Mouse (Mus musculus) hindbrain, embryonic 16.5 days (tissue): ENCODE measurements at regions not wholly inside any gene's neighbourhood (a gene's known extent, or its start where the extent isn't known, plus 50 kb on each side); places are given as distances from the start of the nearest gene placed in this dataset.

Source experiments
- ATAC-seq: fragments of 200-750 bp; cut with Nextera tagmentation; 2 replicates; pipeline ENCODE4 v1.8.0; 2017; ENCODE audit warnings: moderate TSS enrichment, moderate library complexity
- H3K27ac ChIP-seq: fragments of 300-500 bp; sonication (generic); 2 replicates; pipeline ENCODE4 v1.5.1; 2014; ENCODE audit warnings: low read depth, mild to moderate bottlenecking, control low read depth, low read length, moderate library complexity
- H3K27me3 ChIP-seq: fragments of 300-500 bp; sonication (generic); replicated peaks from 2 replicates; pipeline ENCODE4 v1.6.1; 2014; ENCODE audit warnings: low read length; ENCODE audit not compliant: control insufficient read depth, insufficient read depth
- H3K36me3 ChIP-seq: fragments of 300-500 bp; sonication (generic); 2 replicates; pipeline ENCODE4 v1.6.1; 2014; ENCODE audit warnings: mild to moderate bottlenecking, low read length, moderate library complexity, mixed read lengths; ENCODE audit not compliant: control insufficient read depth, insufficient read depth
- H3K4me1 ChIP-seq: fragments of 300-500 bp; sonication (generic); 2 replicates; pipeline ENCODE4 v1.6.1; 2014; ENCODE audit warnings: low read depth, low read length; ENCODE audit not compliant: control insufficient read depth, insufficient read depth
- H3K4me2 ChIP-seq: fragments of 300-500 bp; sonication (generic); 2 replicates; pipeline ENCODE4 v1.6.1; 2014; ENCODE audit warnings: mild to moderate bottlenecking, low read length, control low read depth, moderate library complexity
- H3K4me3 ChIP-seq: fragments of 300-500 bp; sonication (generic); 2 replicates; pipeline ENCODE4 v1.5.1; 2014; ENCODE audit warnings: mild to moderate bottlenecking, low read length, control low read depth, moderate library complexity
- H3K9ac ChIP-seq: fragments of 300-500 bp; sonication (generic); 2 replicates; pipeline ENCODE4 v1.6.1; 2014; ENCODE audit warnings: low read depth, mild to moderate bottlenecking, control low read depth, low read length, moderate library complexity
- H3K9me3 ChIP-seq: fragments of 300-500 bp; sonication (generic); 2 replicates; pipeline ENCODE4 v1.6.1; 2014; ENCODE audit warnings: mild to moderate bottlenecking, low read length, moderate library complexity; ENCODE audit not compliant: control insufficient read depth
- WGBS: fragments of 180-500 bp; shearing (Covaris S2); extraction: QIAGEN DNeasy Blood & Tissue Kit; methylation state at CpG from one replicate; pipeline ENCODE4 v1.1.7; 2014; 5-methylcytosine and 5-hydroxymethylcytosine counted together

DNA sequence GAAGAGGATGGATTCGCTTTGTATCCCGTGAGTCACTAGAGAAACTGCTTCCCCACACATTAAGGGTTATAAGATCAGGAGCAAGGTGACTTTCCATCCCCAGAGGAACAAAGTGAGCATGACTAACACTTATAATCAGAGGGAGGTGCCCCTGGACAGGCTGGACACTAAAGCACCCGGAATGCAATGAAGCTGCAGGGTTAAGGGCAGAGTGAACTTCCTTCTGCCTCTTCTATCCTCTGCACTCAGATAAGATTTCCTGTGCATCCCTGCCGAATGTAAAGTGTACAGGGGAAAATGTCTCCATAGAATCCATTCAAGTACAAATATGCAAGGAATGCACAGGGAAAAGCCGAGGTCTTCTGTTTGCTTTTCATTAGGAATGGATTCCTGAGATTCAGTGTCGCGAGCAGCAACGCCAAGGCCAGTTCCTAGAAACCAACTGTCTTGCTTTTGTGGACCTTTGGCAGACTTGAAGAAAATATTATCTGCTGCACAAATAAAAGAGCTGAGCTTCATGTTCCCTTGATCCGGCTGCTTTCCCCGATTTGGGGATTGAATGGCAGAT is 58.5 kb upstream of the Fbxl7 start:
- H3K27me3 ChIP-seq = no peaks in the 10 kb centered on the region
- no peaks in the 10 kb centered on the region for H3K36me3 ChIP-seq
- WGBS = 20% methylated on average over 10 of the region's 10 CpGs
- no peak overlapping the region for H3K9ac ChIP-seq
- ATAC-seq = no peak
- no peak overlapping the region for H3K27ac ChIP-seq
- no peak overlapping the region for H3K4me3 ChIP-seq
- peaks cover 3% of the 10 kb centered on the region; the same call in 1 of the 2 replicates for H3K9me3 ChIP-seq
- no peaks in the 10 kb centered on the region for H3K4me1 ChIP-seq
- no peak overlapping the region for H3K4me2 ChIP-seq

- H3K4me2 ChIP-seq = no peak overlapping the region
- H3K4me1 ChIP-seq = no peaks in the 10 kb centered on the region
- H3K4me3 ChIP-seq = no peak overlapping the region
- no peak for ATAC-seq
- no peaks in the 10 kb centered on the region for H3K36me3 ChIP-seq
- no peak overlapping the region for H3K9ac ChIP-seq
- H3K27me3 ChIP-seq = no peaks in the 10 kb centered on the region
- 91% methylated on average over 2 of the region's 2 CpGs for WGBS
- H3K9me3 ChIP-seq = peaks cover 3% of the 10 kb centered on the region; the same call in 1 of the 2 replicates
- H3K27ac ChIP-seq = no peak overlapping the region
Observed at GRCm38 (mm10) chr15:26958980-26959379, 63.6 kb upstream of the Fbxl7 start.

DNA sequence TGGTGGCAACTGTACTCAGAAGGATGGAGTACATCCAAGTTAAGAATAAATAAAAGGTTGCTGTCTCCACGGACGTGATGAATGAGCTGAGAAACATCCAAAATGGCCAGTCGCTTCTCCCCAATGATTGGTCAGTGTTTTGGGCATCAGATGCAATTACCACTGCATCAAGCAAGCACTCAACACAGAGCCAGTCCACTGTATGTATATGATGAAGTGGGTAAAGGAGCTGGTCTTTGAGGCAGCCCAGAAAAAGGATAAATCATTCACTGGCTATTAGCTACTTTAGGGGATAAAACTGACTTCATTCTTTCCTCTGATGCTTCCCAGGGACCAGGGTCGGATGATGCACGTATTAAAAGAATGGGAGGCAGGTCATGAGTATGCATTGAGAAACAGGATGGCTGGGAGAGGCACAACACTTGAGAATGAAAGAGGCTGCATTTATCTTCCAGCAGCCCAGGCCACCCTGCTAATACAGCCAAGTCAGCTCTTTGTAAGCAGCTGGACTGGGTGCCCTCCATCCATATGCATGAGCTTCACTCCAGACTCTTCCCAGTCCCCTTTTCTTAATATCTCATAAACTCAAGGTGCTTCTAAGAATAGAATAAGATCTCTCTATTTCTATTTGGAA is 73.1 kb upstream of the Fbxl7 start:
- Histone ChIP-seq H3K9ac (no peak overlapping the region), H3K4me1 (no peaks in the 10 kb centered on the region), H3K4me2 (no peak overlapping the region), H3K27me3 (no peaks in the 10 kb centered on the region), H3K9me3 (no peaks in the 10 kb centered on the region), H3K36me3 (no peaks in the 10 kb centered on the region), H3K27ac (no peak overlapping the region), H3K4me3 (no peak overlapping the region)
- ATAC-seq = peak; percentile 74; the same call in 1 of the 2 replicates
- 41% methylated on average over 5 of the region's 5 CpGs for WGBS

DNA sequence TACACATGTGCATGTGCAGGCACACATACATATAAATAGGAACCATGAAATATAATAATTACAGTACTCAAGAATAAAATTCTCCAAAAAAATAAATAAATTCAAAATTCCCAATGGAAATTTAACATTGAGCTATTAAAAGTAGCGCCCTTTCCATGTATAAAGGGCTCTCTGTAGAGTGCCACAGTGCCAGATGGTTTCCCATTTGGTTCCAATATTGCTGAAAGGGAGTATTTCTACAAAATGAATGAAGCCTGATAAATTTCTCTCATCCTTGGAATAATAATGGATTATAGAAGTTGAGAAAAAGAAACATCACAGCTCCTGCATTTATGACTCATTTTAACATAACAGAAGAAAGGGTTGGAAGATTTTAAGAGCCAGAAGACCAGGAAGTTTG is 75.4 kb upstream of the Fbxl7 start:
- H3K9ac ChIP-seq = no peak overlapping the region
- H3K4me3 ChIP-seq = no peak overlapping the region
- no peak overlapping the region for H3K27ac ChIP-seq
- ATAC-seq = no peak
- 80% methylated on average over 1 of the region's 1 CpGs for WGBS
- no peaks in the 10 kb centered on the region for H3K36me3 ChIP-seq
- H3K9me3 ChIP-seq = no peaks in the 10 kb centered on the region
- H3K4me1 ChIP-seq = no peaks in the 10 kb centered on the region
- H3K27me3 ChIP-seq = no peaks in the 10 kb centered on the region
- H3K4me2 ChIP-seq = no peak overlapping the region

DNA sequence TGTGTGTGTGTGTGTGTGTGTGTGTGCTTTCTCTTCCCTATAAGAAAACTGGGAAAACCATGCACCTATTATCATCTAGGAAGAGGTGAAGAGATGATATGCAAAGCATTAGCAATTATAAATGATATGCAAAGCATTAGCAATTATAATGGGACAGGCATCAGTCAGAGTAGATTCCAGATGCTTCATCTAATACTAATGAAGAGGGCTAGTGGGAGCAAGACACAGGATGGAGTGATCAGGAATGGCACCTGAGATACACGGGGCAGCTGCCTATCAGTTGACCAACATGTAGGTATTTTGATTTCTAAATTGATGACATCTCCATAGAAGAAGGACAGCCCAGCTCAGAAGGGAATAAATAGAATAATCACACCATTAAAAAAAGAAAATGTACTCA is 97.7 kb upstream of the Fbxl7 start:
- ATAC-seq = no peak
- no peak overlapping the region for H3K4me2 ChIP-seq
- H3K4me1 ChIP-seq = no peaks in the 10 kb centered on the region
- no peak overlapping the region for H3K27ac ChIP-seq
- no peak overlapping the region for H3K4me3 ChIP-seq
- 76% methylated on average over 1 of the region's 1 CpGs for WGBS
- H3K36me3 ChIP-seq = no peaks in the 10 kb centered on the region
- no peaks in the 10 kb centered on the region for H3K27me3 ChIP-seq
- H3K9me3 ChIP-seq = no peaks in the 10 kb centered on the region
- H3K9ac ChIP-seq = no peak overlapping the region

DNA sequence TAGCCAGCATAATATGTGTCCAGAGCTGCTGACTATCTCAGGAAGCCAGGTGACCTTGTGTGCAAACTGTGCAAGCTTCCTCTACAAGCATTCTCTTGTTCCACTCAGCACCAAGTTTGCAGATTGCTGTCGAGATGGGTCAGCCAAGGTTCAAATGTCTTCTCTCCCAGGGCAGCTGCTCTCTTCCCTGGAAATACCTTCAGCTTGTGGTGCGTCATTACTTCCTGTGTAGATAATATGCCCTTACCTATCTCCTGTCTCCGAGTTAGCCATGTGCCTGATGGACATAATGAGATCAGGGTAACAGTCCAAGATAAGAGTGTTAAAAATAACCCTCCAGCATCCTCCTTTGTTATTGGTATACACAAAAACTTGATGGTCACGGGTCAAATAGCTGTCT is 113.7 kb upstream of the Fbxl7 start:
- Histone ChIP-seq H3K36me3 (no peaks in the 10 kb centered on the region), H3K4me3 (no peak overlapping the region), H3K27ac (no peak overlapping the region), H3K9me3 (no peaks in the 10 kb centered on the region), H3K9ac (no peak overlapping the region), H3K27me3 (no peaks in the 10 kb centered on the region), H3K4me1 (peaks cover 2% of the 10 kb centered on the region; the same call in 1 of the 2 replicates), H3K4me2 (no peak overlapping the region)
- 73% methylated on average over 4 of the region's 4 CpGs for WGBS
- ATAC-seq = no peak

GRCm38 (mm10) chr15:27013906-27014658 is 118.7 kb upstream of the Fbxl7 start:
- no peaks in the 10 kb centered on the region for H3K9me3 ChIP-seq
- ATAC-seq = peak; percentile 54
- no peak overlapping the region for H3K9ac ChIP-seq
- WGBS = 13% methylated on average over 4 of the region's 4 CpGs
- no peak overlapping the region for H3K4me3 ChIP-seq
- H3K27me3 ChIP-seq = no peaks in the 10 kb centered on the region
- no peak overlapping the region; the same call in 1 of the 2 replicates for H3K27ac ChIP-seq
- no peak overlapping the region for H3K4me2 ChIP-seq
- no peaks in the 10 kb centered on the region for H3K36me3 ChIP-seq
- peaks cover 5% of the 10 kb centered on the region; the same call in 1 of the 2 replicates for H3K4me1 ChIP-seq

DNA sequence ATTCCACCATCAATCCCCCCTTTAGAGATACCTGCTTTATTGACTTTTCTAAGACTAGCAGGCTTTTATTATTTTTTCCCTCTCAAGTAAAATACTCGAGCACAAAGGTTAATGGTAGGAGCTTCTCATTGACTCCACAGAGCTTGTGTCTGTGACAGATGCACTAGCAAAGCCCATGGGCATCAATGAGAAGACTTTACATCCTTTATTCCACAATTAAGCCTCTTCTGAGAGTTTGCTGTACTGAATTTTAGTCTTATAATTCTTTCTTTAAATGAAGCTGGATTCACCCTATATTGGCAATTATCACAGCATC is 119.2 kb upstream of the Fbxl7 start:
- 15% methylated on average over 1 of the region's 1 CpGs for WGBS
- Histone ChIP-seq H3K9ac (no peak overlapping the region), H3K4me2 (no peak overlapping the region), H3K9me3 (no peaks in the 10 kb centered on the region), H3K4me3 (no peak overlapping the region), H3K4me1 (peaks cover 5% of the 10 kb centered on the region; the same call in 1 of the 2 replicates), H3K36me3 (no peaks in the 10 kb centered on the region), H3K27me3 (no peaks in the 10 kb centered on the region), H3K27ac (no peak overlapping the region; the same call in 1 of the 2 replicates)
- ATAC-seq = no peak

GRCm38 (mm10) chr15:27020471-27020870 is 125.1 kb upstream of the Fbxl7 start:
- Histone ChIP-seq H3K27ac (no peak overlapping the region), H3K4me2 (no peak overlapping the region), H3K4me3 (no peak overlapping the region), H3K9me3 (no peaks in the 10 kb centered on the region), H3K27me3 (no peaks in the 10 kb centered on the region), H3K9ac (no peak overlapping the region), H3K4me1 (no peaks in the 10 kb centered on the region), H3K36me3 (no peaks in the 10 kb centered on the region)
- ATAC-seq = no peak
- WGBS = 61% methylated on average over 5 of the region's 5 CpGs
